Mouse (Mus musculus): ENCODE measurements at regions not wholly inside any gene's neighbourhood (a gene's known extent, or its start where the extent isn't known, plus 50 kb on each side); places are given as distances from the start of the nearest gene placed in this dataset.

GRCm38 (mm10) chr15:51687007-51687540 is 2197.6 kb upstream of the Gm7489 start:
- Histone ChIP-seq H3K9me3 (replicated peaks; ENCODE audit: control insufficient read depth, low read length) (no peaks in the 10 kb centered on the region), H3K27me3 (ENCODE audit: control insufficient read depth, insufficient read depth, low read length) (no peaks in the 10 kb centered on the region), H3K4me2 (no peak overlapping the region), H3K4me1 (ENCODE audit: control insufficient read depth, insufficient read depth, low read length) (no peaks in the 10 kb centered on the region), H3K27ac (ENCODE audit: low read depth, low read length) (no peak overlapping the region), H3K4me3 (ENCODE audit: low read depth, low read length) (no peak overlapping the region), H3K9ac (ENCODE audit: low read depth, low read length) (no peak overlapping the region), H3K36me3 (ENCODE audit: control insufficient read depth, insufficient read depth, low read length) (no peaks in the 10 kb centered on the region)
- no peak for ATAC-seq (replicated peaks; ENCODE audit: insufficient number of reproducible peaks, low FRiP score, low TSS enrichment)
- WGBS (ENCODE audit: insufficient replicate concordance) = 86% methylated on average over 13 of the region's 13 CpGs

DNA sequence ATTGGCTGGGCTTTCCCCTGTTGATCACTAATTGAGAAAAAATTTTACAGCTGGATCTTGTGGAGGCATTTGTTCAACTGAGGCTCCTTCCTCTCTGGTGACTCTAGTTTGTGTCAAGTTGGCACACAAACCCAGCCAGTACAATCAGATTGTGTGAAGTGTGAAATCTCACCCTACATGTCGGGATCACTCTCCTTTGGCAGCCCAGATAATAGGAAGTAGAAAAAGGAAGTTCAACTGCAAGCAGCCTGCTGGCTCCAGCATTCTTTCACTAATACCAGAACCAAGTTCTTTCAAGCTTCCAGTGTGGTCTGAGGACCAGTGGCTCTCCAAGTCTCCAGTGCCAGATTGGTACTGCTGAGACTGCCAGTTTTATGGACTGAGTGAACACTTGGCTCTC is 2195.2 kb upstream of the Gm7489 start:
- H3K9me3 ChIP-seq (replicated peaks; ENCODE audit: control insufficient read depth, low read length) = no peaks in the 10 kb centered on the region
- H3K36me3 ChIP-seq (ENCODE audit: control insufficient read depth, insufficient read depth, low read length) = no peaks in the 10 kb centered on the region
- H3K4me3 ChIP-seq (ENCODE audit: low read depth, low read length) = no peak overlapping the region
- WGBS (ENCODE audit: insufficient replicate concordance) = 50% methylated on average over 1 of the region's 1 CpGs
- H3K4me1 ChIP-seq (ENCODE audit: control insufficient read depth, insufficient read depth, low read length) = no peaks in the 10 kb centered on the region
- no peak overlapping the region for H3K4me2 ChIP-seq
- H3K9ac ChIP-seq (ENCODE audit: low read depth, low read length) = no peak overlapping the region
- no peak for ATAC-seq (replicated peaks; ENCODE audit: insufficient number of reproducible peaks, low FRiP score, low TSS enrichment)
- no peaks in the 10 kb centered on the region for H3K27me3 ChIP-seq (ENCODE audit: control insufficient read depth, insufficient read depth, low read length)
- H3K27ac ChIP-seq (ENCODE audit: low read depth, low read length) = no peak overlapping the region

- ATAC-seq (replicated peaks; ENCODE audit: insufficient number of reproducible peaks, low FRiP score, low TSS enrichment) = no peak
- no peaks in the 10 kb centered on the region for H3K36me3 ChIP-seq (ENCODE audit: control insufficient read depth, insufficient read depth, low read length)
- H3K4me3 ChIP-seq (ENCODE audit: low read depth, low read length) = no peak overlapping the region
- H3K4me2 ChIP-seq = no peak overlapping the region
- 75% methylated on average over 4 of the region's 4 CpGs for WGBS (ENCODE audit: insufficient replicate concordance)
- no peak overlapping the region for H3K9ac ChIP-seq (ENCODE audit: low read depth, low read length)
- no peaks in the 10 kb centered on the region for H3K27me3 ChIP-seq (ENCODE audit: control insufficient read depth, insufficient read depth, low read length)
- no peaks in the 10 kb centered on the region for H3K4me1 ChIP-seq (ENCODE audit: control insufficient read depth, insufficient read depth, low read length)
- H3K9me3 ChIP-seq (replicated peaks; ENCODE audit: control insufficient read depth, low read length) = no peaks in the 10 kb centered on the region
- H3K27ac ChIP-seq (ENCODE audit: low read depth, low read length) = no peak overlapping the region
These were observed 2192.0 kb upstream of the Gm7489 start for GRCm38 (mm10) chr15:51692671-51693070.

- no peaks in the 10 kb centered on the region for H3K36me3 ChIP-seq (ENCODE audit: control insufficient read depth, insufficient read depth, low read length)
- no peak overlapping the region for H3K27ac ChIP-seq (ENCODE audit: low read depth, low read length)
- no peak overlapping the region for H3K4me3 ChIP-seq (ENCODE audit: low read depth, low read length)
- ATAC-seq (replicated peaks; ENCODE audit: insufficient number of reproducible peaks, low FRiP score, low TSS enrichment) = no peak
- H3K4me2 ChIP-seq = no peak overlapping the region
- 68% methylated on average over 11 of the region's 11 CpGs for WGBS (ENCODE audit: insufficient replicate concordance)
- no peaks in the 10 kb centered on the region for H3K9me3 ChIP-seq (replicated peaks; ENCODE audit: control insufficient read depth, low read length)
- no peak overlapping the region for H3K9ac ChIP-seq (ENCODE audit: low read depth, low read length)
- no peaks in the 10 kb centered on the region for H3K27me3 ChIP-seq (ENCODE audit: control insufficient read depth, insufficient read depth, low read length)
- no peaks in the 10 kb centered on the region for H3K4me1 ChIP-seq (ENCODE audit: control insufficient read depth, insufficient read depth, low read length)
These were observed 2188.2 kb upstream of the Gm7489 start for GRCm38 (mm10) chr15:51696344-51697016.

GRCm38 (mm10) chr15:51704198-51704597 is 2180.5 kb upstream of the Gm7489 start:
- no peaks in the 10 kb centered on the region for H3K36me3 ChIP-seq (ENCODE audit: control insufficient read depth, insufficient read depth, low read length)
- no peak for ATAC-seq (replicated peaks; ENCODE audit: insufficient number of reproducible peaks, low FRiP score, low TSS enrichment)
- H3K4me1 ChIP-seq (ENCODE audit: control insufficient read depth, insufficient read depth, low read length) = no peaks in the 10 kb centered on the region
- H3K4me3 ChIP-seq (ENCODE audit: low read depth, low read length) = no peak overlapping the region
- no peaks in the 10 kb centered on the region for H3K9me3 ChIP-seq (replicated peaks; ENCODE audit: control insufficient read depth, low read length)
- no peak overlapping the region for H3K27ac ChIP-seq (ENCODE audit: low read depth, low read length)
- H3K9ac ChIP-seq (ENCODE audit: low read depth, low read length) = no peak overlapping the region
- no peak overlapping the region for H3K4me2 ChIP-seq
- WGBS (ENCODE audit: insufficient replicate concordance) = 97% methylated on average over 1 of the region's 1 CpGs
- H3K27me3 ChIP-seq (ENCODE audit: control insufficient read depth, insufficient read depth, low read length) = no peaks in the 10 kb centered on the region

- no peaks in the 10 kb centered on the region for H3K27me3 ChIP-seq (ENCODE audit: control insufficient read depth, insufficient read depth, low read length)
- no peak for ATAC-seq (replicated peaks; ENCODE audit: insufficient number of reproducible peaks, low FRiP score, low TSS enrichment)
- peaks cover 10% of the 10 kb centered on the region for H3K4me1 ChIP-seq (ENCODE audit: control insufficient read depth, insufficient read depth, low read length)
- no peaks in the 10 kb centered on the region for H3K9me3 ChIP-seq (replicated peaks; ENCODE audit: control insufficient read depth, low read length)
- no peak overlapping the region for H3K4me3 ChIP-seq (ENCODE audit: low read depth, low read length)
- 0 out of 2 replicates have a peak overlapping the region, but pooled peaks have one; percentile 24 for H3K27ac ChIP-seq (ENCODE audit: low read depth, low read length)
- H3K9ac ChIP-seq (ENCODE audit: low read depth, low read length) = no peak overlapping the region
- H3K36me3 ChIP-seq (ENCODE audit: control insufficient read depth, insufficient read depth, low read length) = no peaks in the 10 kb centered on the region
- H3K4me2 ChIP-seq = peak overlapping the region; percentile 20; the same call in 1 of the 2 replicates
- 24% methylated on average over 13 of the region's 13 CpGs for WGBS (ENCODE audit: insufficient replicate concordance)
These were observed 2174.6 kb upstream of the Gm7489 start for GRCm38 (mm10) chr15:51709871-51710655.

- Histone ChIP-seq H3K9me3 (replicated peaks; ENCODE audit: control insufficient read depth, low read length) (no peaks in the 10 kb centered on the region), H3K27me3 (ENCODE audit: control insufficient read depth, insufficient read depth, low read length) (no peaks in the 10 kb centered on the region), H3K4me2 (no peak overlapping the region), H3K4me3 (ENCODE audit: low read depth, low read length) (no peak overlapping the region), H3K36me3 (ENCODE audit: control insufficient read depth, insufficient read depth, low read length) (no peaks in the 10 kb centered on the region), H3K9ac (ENCODE audit: low read depth, low read length) (no peak overlapping the region), H3K4me1 (ENCODE audit: control insufficient read depth, insufficient read depth, low read length) (no peaks in the 10 kb centered on the region; the same call in 1 of the 2 replicates), H3K27ac (ENCODE audit: low read depth, low read length) (no peak overlapping the region)
- ATAC-seq (replicated peaks; ENCODE audit: insufficient number of reproducible peaks, low FRiP score, low TSS enrichment) = no peak
- 38% methylated on average over 8 of the region's 9 CpGs for WGBS (ENCODE audit: insufficient replicate concordance)
These were observed 2163.8 kb upstream of the Gm7489 start for GRCm38 (mm10) chr15:51720873-51721308.

GRCm38 (mm10) chr15:51721363-51721762 is 2163.3 kb upstream of the Gm7489 start:
- 75% methylated on average over 5 of the region's 5 CpGs for WGBS (ENCODE audit: insufficient replicate concordance)
- H3K4me1 ChIP-seq (ENCODE audit: control insufficient read depth, insufficient read depth, low read length) = no peaks in the 10 kb centered on the region; the same call in 1 of the 2 replicates
- no peak overlapping the region for H3K4me3 ChIP-seq (ENCODE audit: low read depth, low read length)
- H3K4me2 ChIP-seq = no peak overlapping the region
- H3K27ac ChIP-seq (ENCODE audit: low read depth, low read length) = no peak overlapping the region
- H3K9ac ChIP-seq (ENCODE audit: low read depth, low read length) = no peak overlapping the region
- H3K9me3 ChIP-seq (replicated peaks; ENCODE audit: control insufficient read depth, low read length) = no peaks in the 10 kb centered on the region
- H3K27me3 ChIP-seq (ENCODE audit: control insufficient read depth, insufficient read depth, low read length) = no peaks in the 10 kb centered on the region
- ATAC-seq (replicated peaks; ENCODE audit: insufficient number of reproducible peaks, low FRiP score, low TSS enrichment) = no peak
- H3K36me3 ChIP-seq (ENCODE audit: control insufficient read depth, insufficient read depth, low read length) = no peaks in the 10 kb centered on the region
